Mouse (Mus musculus) forebrain, embryonic 10.5 days (tissue): ENCODE data around the gene Cfap77. TPM values are rescaled to one million over a fixed set of nuclear protein-coding genes. Genes with fewer than 3 reads are reported as not detected.

Source experiments
- DNase-seq: peaks from one replicate; pipeline ENCODE4 v3.0.0-alpha.2; 2017; ENCODE audit warnings: low spot score; ENCODE audit errors: extremely low spot score
- H3K27ac ChIP-seq: fragments of 300-500 bp; sonication (generic); 2 replicates; pipeline ENCODE4 v1.5.1; 2016; ENCODE audit warnings: mild to moderate bottlenecking
- H3K27me3 ChIP-seq: fragments of 300-500 bp; sonication (generic); 2 replicates; pipeline ENCODE4 v1.6.1; 2016; ENCODE audit warnings: mild to moderate bottlenecking; ENCODE audit not compliant: poor library complexity, severe bottlenecking
- H3K36me3 ChIP-seq: fragments of 300-500 bp; sonication (generic); replicated peaks from 2 replicates; pipeline ENCODE4 v1.6.1; 2016; ENCODE audit warnings: mild to moderate bottlenecking, moderate library complexity
- H3K4me1 ChIP-seq: fragments of 300-500 bp; sonication (generic); 2 replicates; pipeline ENCODE4 v1.6.1; 2016
- H3K4me3 ChIP-seq: fragments of 300-500 bp; sonication (generic); 2 replicates; pipeline ENCODE4 v1.5.1; 2016; ENCODE audit warnings: mild to moderate bottlenecking, moderate library complexity
- H3K9me3 ChIP-seq: fragments of 300-500 bp; sonication (generic); 2 replicates; pipeline ENCODE4 v1.6.1; 2016; ENCODE audit warnings: mild to moderate bottlenecking, moderate library complexity
- WGBS: fragments of 180-500 bp; shearing (Covaris S2); methylation state at CpG from one replicate; pipeline ENCODE4 v1.1.7; 2016; 5-methylcytosine and 5-hydroxymethylcytosine counted together
- polyA plus RNA-seq: library from polyadenylated mRNA; unstranded; fragments of >200 nt; fragmentation: Nextera tagmentation; extraction: Ambion mirVana; gene quantifications from 2 replicates; pipeline ENCODE4 v1.2.1, GENCODE M21; 2016

The Cfap77 gene
- polyA plus RNA-seq, 1 experiment from 2014 or later, result 0.67 TPM

- Histone ChIP-seq H3K36me3 (no peaks in the 10 kb centered on the region), H3K4me1 (peaks cover 52% of the 10 kb centered on the region), H3K27ac (no peak overlapping the region; the same call in 1 of the 2 replicates), H3K4me3 (no peak overlapping the region), H3K27me3 (peaks cover 100% of the 10 kb centered on the region), H3K9me3 (no peaks in the 10 kb centered on the region)
- no peak for DNase-seq
- 44% methylated on average over 6 of the region's 6 CpGs for WGBS
Measured at GRCm38 (mm10) chr2:28974520-28974919, 80.3 kb downstream of the Cfap77 start.

GRCm38 (mm10) chr2:28973832-28974450 lies 80.9 kb downstream of the Cfap77 start:
- Histone ChIP-seq H3K4me3 (no peak overlapping the region), H3K4me1 (peaks cover 49% of the 10 kb centered on the region), H3K27me3 (peaks cover 100% of the 10 kb centered on the region), H3K36me3 (no peaks in the 10 kb centered on the region), H3K9me3 (no peaks in the 10 kb centered on the region), H3K27ac (no peak overlapping the region; the same call in 1 of the 2 replicates)
- 38% methylated on average over 15 of the region's 15 CpGs for WGBS
- peak; percentile 54 for DNase-seq

- Histone ChIP-seq H3K27me3 (peaks cover 100% of the 10 kb centered on the region), H3K9me3 (no peaks in the 10 kb centered on the region)
Measured at GRCm38 (mm10) chr2:28970424-28970823, 84.4 kb downstream of the Cfap77 start.

GRCm38 (mm10) chr2:28968278-28968677 lies 86.6 kb downstream of the Cfap77 start:
- H3K36me3 ChIP-seq, result no peaks in the 10 kb centered on the region
- no peak overlapping the region for H3K27ac ChIP-seq
- H3K27me3 ChIP-seq, result peaks cover 99% of the 10 kb centered on the region
- H3K4me3 ChIP-seq, result no peak overlapping the region
- peaks cover 47% of the 10 kb centered on the region for H3K4me1 ChIP-seq
- no peak for DNase-seq
- H3K9me3 ChIP-seq, result no peaks in the 10 kb centered on the region
- WGBS, result 78% methylated on average over 1 of the region's 1 CpGs

More at GRCm38 (mm10) chr2:28970424-28970823, 84.4 kb downstream of the Cfap77 start:
- no peak for DNase-seq
- 77% methylated on average over 14 of the region's 14 CpGs for WGBS
- Histone ChIP-seq H3K27ac (no peak overlapping the region), H3K36me3 (no peaks in the 10 kb centered on the region), H3K4me1 (peaks cover 67% of the 10 kb centered on the region), H3K4me3 (no peak overlapping the region)

- no peaks in the 10 kb centered on the region for H3K36me3 ChIP-seq
- no peak for DNase-seq
- H3K27me3 ChIP-seq, result peaks cover 99% of the 10 kb centered on the region
- H3K4me3 ChIP-seq, result no peak overlapping the region
- WGBS, result 54% methylated on average over 14 of the region's 14 CpGs
- H3K9me3 ChIP-seq, result no peaks in the 10 kb centered on the region
- H3K4me1 ChIP-seq, result peaks cover 46% of the 10 kb centered on the region
- H3K27ac ChIP-seq, result peak overlapping the region; percentile 53; the same call in 1 of the 2 replicates
Measured at GRCm38 (mm10) chr2:28966151-28966795, 88.6 kb downstream of the Cfap77 start.

GRCm38 (mm10) chr2:28963565-28963964 lies 91.3 kb downstream of the Cfap77 start:
- DNase-seq, result no peak
- Histone ChIP-seq H3K9me3 (no peaks in the 10 kb centered on the region), H3K36me3 (no peaks in the 10 kb centered on the region), H3K27ac (no peak overlapping the region), H3K4me3 (no peak overlapping the region), H3K27me3 (peaks cover 99% of the 10 kb centered on the region), H3K4me1 (peaks cover 32% of the 10 kb centered on the region)
- WGBS, result 92% methylated on average over 6 of the region's 6 CpGs

- WGBS, result 71% methylated on average over 5 of the region's 5 CpGs
- H3K36me3 ChIP-seq, result no peaks in the 10 kb centered on the region
- no peak overlapping the region for H3K27ac ChIP-seq
- no peak overlapping the region for H3K4me3 ChIP-seq
- peaks cover 96% of the 10 kb centered on the region for H3K27me3 ChIP-seq
- DNase-seq, result no peak
- H3K4me1 ChIP-seq, result peaks cover 16% of the 10 kb centered on the region
- H3K9me3 ChIP-seq, result no peaks in the 10 kb centered on the region
Measured at GRCm38 (mm10) chr2:28961636-28962035, 93.2 kb downstream of the Cfap77 start.

- Histone ChIP-seq H3K4me1 (peaks cover 11% of the 10 kb centered on the region), H3K36me3 (no peaks in the 10 kb centered on the region), H3K4me3 (no peak overlapping the region), H3K27ac (no peak overlapping the region), H3K9me3 (no peaks in the 10 kb centered on the region), H3K27me3 (peaks cover 96% of the 10 kb centered on the region)
- no peak for DNase-seq
- WGBS, result 91% methylated on average over 15 of the region's 15 CpGs
Measured at GRCm38 (mm10) chr2:28961024-28961585, 93.8 kb downstream of the Cfap77 start.

GRCm38 (mm10) chr2:28956874-28957273 lies 98.0 kb downstream of the Cfap77 start:
- peaks cover 93% of the 10 kb centered on the region for H3K27me3 ChIP-seq
- H3K36me3 ChIP-seq, result no peaks in the 10 kb centered on the region
- 89% methylated on average over 4 of the region's 4 CpGs for WGBS
- H3K9me3 ChIP-seq, result no peaks in the 10 kb centered on the region
- DNase-seq, result no peak
- no peak overlapping the region for H3K4me3 ChIP-seq
- no peak overlapping the region for H3K27ac ChIP-seq
- H3K4me1 ChIP-seq, result peaks cover 23% of the 10 kb centered on the region

GRCm38 (mm10) chr2:28954595-28954994 lies 100.3 kb downstream of the Cfap77 start:
- Histone ChIP-seq H3K36me3 (no peaks in the 10 kb centered on the region), H3K4me1 (peaks cover 28% of the 10 kb centered on the region), H3K4me3 (no peak overlapping the region), H3K27me3 (peaks cover 89% of the 10 kb centered on the region), H3K9me3 (no peaks in the 10 kb centered on the region), H3K27ac (no peak overlapping the region)
- no peak for DNase-seq
- 87% methylated on average over 9 of the region's 9 CpGs for WGBS

- WGBS, result 66% methylated on average over 8 of the region's 8 CpGs
- H3K36me3 ChIP-seq, result no peaks in the 10 kb centered on the region
- peaks cover 90% of the 10 kb centered on the region for H3K27me3 ChIP-seq
- H3K4me1 ChIP-seq, result peaks cover 30% of the 10 kb centered on the region
- H3K27ac ChIP-seq, result no peak overlapping the region
- no peak overlapping the region for H3K4me3 ChIP-seq
- DNase-seq, result no peak
- no peaks in the 10 kb centered on the region for H3K9me3 ChIP-seq
Measured at GRCm38 (mm10) chr2:28952981-28953380, 101.9 kb downstream of the Cfap77 start.

GRCm38 (mm10) chr2:28946312-28946711 lies 108.6 kb downstream of the Cfap77 start:
- Histone ChIP-seq H3K27me3 (peaks cover 92% of the 10 kb centered on the region), H3K4me3 (no peak overlapping the region), H3K27ac (no peak overlapping the region), H3K36me3 (no peaks in the 10 kb centered on the region), H3K4me1 (peaks cover 56% of the 10 kb centered on the region), H3K9me3 (no peaks in the 10 kb centered on the region)
- WGBS, result 92% methylated on average over 3 of the region's 3 CpGs
- no peak for DNase-seq

- Histone ChIP-seq H3K4me3 (no peak overlapping the region), H3K9me3 (no peaks in the 10 kb centered on the region), H3K36me3 (no peaks in the 10 kb centered on the region), H3K27me3 (peaks cover 92% of the 10 kb centered on the region), H3K27ac (peak overlapping the region; percentile 73; the same call in 1 of the 2 replicates), H3K4me1 (peaks cover 53% of the 10 kb centered on the region)
- 71% methylated on average over 6 of the region's 6 CpGs for WGBS
- DNase-seq, result no peak
Measured at GRCm38 (mm10) chr2:28945388-28945787, 109.5 kb downstream of the Cfap77 start.
